Mouse (Mus musculus): ENCODE results near the gene Tuba3b.

The Tuba3b gene

DNA sequence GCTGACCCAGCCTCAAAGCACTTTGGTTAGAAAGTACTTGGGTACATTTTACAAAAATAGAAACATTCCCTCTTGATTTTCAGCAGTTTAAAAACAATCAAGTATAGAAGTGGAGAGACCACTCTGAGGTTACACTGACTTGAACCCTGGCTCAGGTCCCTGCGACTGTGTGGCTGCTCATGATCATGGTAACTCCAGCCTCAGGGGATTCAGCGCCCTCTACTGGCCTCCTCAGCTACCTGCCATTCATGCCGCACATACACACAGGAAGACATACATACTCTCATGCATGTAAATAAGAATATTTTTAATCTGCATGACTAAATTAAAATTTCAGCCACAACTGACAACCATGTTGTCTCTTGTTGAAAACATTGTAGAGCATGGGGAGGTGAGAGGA is 50.2 kb downstream of the Tuba3b start:
- no peak for DNase-seq (ENCODE audit: low spot score)

- no peak for DNase-seq (ENCODE audit: low spot score)
These were observed 52.1 kb downstream of the Tuba3b start for GRCm38 (mm10) chr6:145667654-145668053.

DNA sequence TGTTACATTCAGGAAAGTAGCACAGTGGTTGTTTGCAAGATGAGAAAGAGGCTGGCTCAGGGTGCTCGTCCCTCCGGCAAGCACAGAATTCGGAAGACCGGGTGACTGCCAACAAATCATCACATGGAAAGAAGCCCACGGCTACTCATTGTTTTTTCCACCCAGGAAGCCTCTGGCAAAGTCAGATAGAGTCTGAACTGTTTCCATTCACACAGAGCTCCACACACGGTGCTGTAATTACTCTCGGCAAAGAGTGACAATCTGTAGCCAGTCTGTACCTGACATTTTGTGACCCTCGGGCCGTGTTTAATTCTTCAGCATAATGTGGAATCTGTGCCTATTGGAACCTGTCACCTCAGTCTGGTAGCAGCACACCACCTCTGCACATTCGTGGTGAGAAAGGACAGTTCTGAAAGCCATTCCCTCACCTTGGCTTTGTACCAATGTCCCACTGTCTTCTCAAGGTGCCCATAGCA is 54.1 kb downstream of the Tuba3b start:
- DNase-seq (ENCODE audit: low spot score) = no peak
